Mouse (Mus musculus): ENCODE results near the gene Ptma. TPM values are rescaled to one million over a fixed set of nuclear protein-coding genes. Genes with fewer than 3 reads are reported as not detected.

Gene Ptma
- polyA plus RNA-seq, 1 experiment from 2014 or later: 789 TPM

DNA sequence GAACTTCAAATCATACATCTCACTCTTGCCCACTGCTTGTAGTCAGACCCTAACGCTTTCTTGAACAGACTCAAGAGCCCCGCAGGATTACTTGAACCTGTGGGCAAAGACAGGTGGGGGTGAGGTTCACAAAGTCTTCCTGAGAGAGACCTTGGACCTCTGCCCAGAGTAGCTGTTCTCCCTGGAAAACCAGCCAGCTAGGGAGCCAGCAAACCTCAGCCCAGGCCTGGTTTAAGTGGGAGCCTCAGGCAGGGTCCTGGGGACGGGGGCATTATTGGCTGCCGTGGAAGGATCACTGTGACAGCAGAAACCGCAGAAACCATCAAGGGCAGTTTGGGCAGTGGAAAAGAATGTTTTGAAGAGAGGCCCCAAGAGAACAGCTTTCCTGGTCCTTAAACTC is 29.2 kb upstream of the Ptma start:
- 63% methylated on average over 5 of the region's 5 CpGs for WGBS
- peak overlapping the region; percentile 12 to 43; a peak in 3 of 4 replicates for H3K27ac ChIP-seq (replicated peaks in 1 of 2; ENCODE audit: control insufficient read depth in 1 of 2, insufficient read depth in 1 of 2, low read depth in 2 of 2, low read length in 2 of 2)
- H3K4me2 ChIP-seq (ENCODE audit: low read length): no peak overlapping the region
- no peaks in the 10 kb centered on the region for H3K27me3 ChIP-seq (ENCODE audit: control insufficient read depth, insufficient read depth, low read length)
- 0 out of 2 replicates have a peak overlapping the region, but pooled peaks have one; percentile 43 for H3K9ac ChIP-seq (ENCODE audit: low read length)
- no peaks in the 10 kb centered on the region for H3K9me3 ChIP-seq (ENCODE audit: control insufficient read depth, low read length)
- no peak overlapping the region for H3K4me3 ChIP-seq (ENCODE audit: control insufficient read depth in 1 of 2, insufficient read depth in 1 of 2, low read depth in 1 of 2, low read length in 2 of 2)
- H3K4me1 ChIP-seq (ENCODE audit: control insufficient read depth in 2 of 2, insufficient read depth in 2 of 2, low read length in 2 of 2): peaks cover 28 to 38% of the 10 kb centered on the region in 2 experiments
- ATAC-seq (ENCODE audit: insufficient number of reproducible peaks, insufficient read depth, low FRiP score, low read depth): no peak
- no peaks in the 10 kb centered on the region for H3K36me3 ChIP-seq (ENCODE audit: control insufficient read depth, insufficient read depth, low read length)

DNA sequence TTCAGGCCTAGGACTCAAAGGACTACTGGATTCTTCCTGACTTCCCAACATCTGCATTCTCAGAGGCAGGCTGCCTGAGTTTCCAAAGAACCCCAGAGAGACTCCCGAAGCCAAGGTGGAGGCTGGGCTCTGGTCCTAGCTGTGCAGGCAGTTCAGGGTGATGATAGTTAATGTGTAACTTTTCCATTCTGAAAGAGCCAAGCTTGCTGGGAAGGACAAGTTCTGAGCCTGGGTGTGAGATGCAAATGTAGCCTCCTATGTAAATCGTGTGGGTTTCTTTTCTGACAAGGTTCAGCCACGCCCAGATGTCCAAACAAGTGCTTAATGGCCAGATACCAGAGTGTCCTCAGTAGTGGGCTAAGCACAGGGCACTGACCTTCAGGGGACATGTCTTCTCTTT is 28.5 kb upstream of the Ptma start:
- H3K4me3 ChIP-seq (ENCODE audit: control insufficient read depth in 1 of 2, insufficient read depth in 1 of 2, low read depth in 1 of 2, low read length in 2 of 2): no peak overlapping the region
- WGBS: 36% methylated on average over 3 of the region's 3 CpGs
- 0 out of 2 replicates have a peak overlapping the region, but pooled peaks have one; percentile 53 for H3K9ac ChIP-seq (ENCODE audit: low read length)
- H3K9me3 ChIP-seq (ENCODE audit: control insufficient read depth, low read length): no peaks in the 10 kb centered on the region
- no peaks in the 10 kb centered on the region for H3K27me3 ChIP-seq (ENCODE audit: control insufficient read depth, insufficient read depth, low read length)
- H3K4me1 ChIP-seq (ENCODE audit: control insufficient read depth in 2 of 2, insufficient read depth in 2 of 2, low read length in 2 of 2): peaks cover 27 to 38% of the 10 kb centered on the region in 2 experiments
- no peak for ATAC-seq (ENCODE audit: insufficient number of reproducible peaks, insufficient read depth, low FRiP score, low read depth)
- H3K4me2 ChIP-seq (ENCODE audit: low read length): no peak overlapping the region
- peak overlapping the region; percentile 12 to 43; a peak in 3 of 4 replicates for H3K27ac ChIP-seq (replicated peaks in 1 of 2; ENCODE audit: control insufficient read depth in 1 of 2, insufficient read depth in 1 of 2, low read depth in 2 of 2, low read length in 2 of 2)
- no peaks in the 10 kb centered on the region for H3K36me3 ChIP-seq (ENCODE audit: control insufficient read depth, insufficient read depth, low read length)

DNA sequence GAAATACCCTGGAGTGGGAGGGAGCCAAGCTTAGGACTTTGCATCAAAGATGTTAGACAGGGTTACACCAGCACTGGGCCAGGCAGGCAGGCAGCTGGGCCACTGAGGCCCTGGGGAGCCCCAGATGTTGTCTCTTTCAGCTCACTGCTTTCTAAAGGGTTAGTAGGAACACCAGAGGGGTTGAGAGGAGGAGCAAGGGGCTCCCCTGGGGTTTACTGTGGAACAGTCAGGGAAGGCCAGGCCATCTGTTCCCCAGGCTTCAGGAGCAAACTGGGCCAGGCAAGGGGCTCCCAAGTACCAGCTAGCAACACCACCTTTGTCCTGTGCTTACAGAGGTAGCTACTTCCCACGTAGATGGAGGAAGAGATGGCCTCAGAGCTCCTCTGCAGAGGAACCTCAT is 27.9 kb upstream of the Ptma start:
- WGBS: 79% methylated on average over 1 of the region's 1 CpGs
- H3K9me3 ChIP-seq (ENCODE audit: control insufficient read depth, low read length): no peaks in the 10 kb centered on the region
- H3K9ac ChIP-seq (ENCODE audit: low read length): peak overlapping the region; percentile 53; the same call in 1 of the 2 replicates
- no peaks in the 10 kb centered on the region for H3K27me3 ChIP-seq (ENCODE audit: control insufficient read depth, insufficient read depth, low read length)
- no peak for ATAC-seq (ENCODE audit: insufficient number of reproducible peaks, insufficient read depth, low FRiP score, low read depth)
- no peak overlapping the region for H3K4me3 ChIP-seq (ENCODE audit: control insufficient read depth in 1 of 2, insufficient read depth in 1 of 2, low read depth in 1 of 2, low read length in 2 of 2)
- H3K4me2 ChIP-seq (ENCODE audit: low read length): no peak overlapping the region
- no peak overlapping the region for H3K27ac ChIP-seq (replicated peaks in 1 of 2; ENCODE audit: control insufficient read depth in 1 of 2, insufficient read depth in 1 of 2, low read depth in 2 of 2, low read length in 2 of 2)
- peaks cover 34 to 44% of the 10 kb centered on the region in 2 experiments for H3K4me1 ChIP-seq (ENCODE audit: control insufficient read depth in 2 of 2, insufficient read depth in 2 of 2, low read length in 2 of 2)
- no peaks in the 10 kb centered on the region for H3K36me3 ChIP-seq (ENCODE audit: control insufficient read depth, insufficient read depth, low read length)

DNA sequence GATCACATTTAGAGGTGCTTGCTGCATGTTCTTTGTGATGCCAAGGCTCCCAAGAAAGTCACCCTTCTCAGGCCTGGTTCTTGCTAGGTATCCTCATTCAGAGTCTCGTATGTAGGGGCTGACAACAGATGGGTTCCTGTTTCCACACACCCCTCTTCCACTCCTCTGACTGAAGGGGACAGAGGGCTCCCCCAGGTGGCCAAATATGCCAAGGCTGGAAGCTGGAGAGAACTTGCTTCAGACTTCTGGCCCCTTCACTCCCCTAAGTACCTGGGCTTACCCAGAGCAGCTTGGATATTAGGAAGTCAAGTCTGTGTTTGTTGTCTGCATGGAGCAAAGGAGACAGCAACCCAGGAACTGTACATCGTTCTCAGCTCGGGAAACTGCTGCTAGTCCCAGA is 26.6 kb upstream of the Ptma start:
- H3K4me2 ChIP-seq (ENCODE audit: low read length): no peak overlapping the region
- no peak for ATAC-seq (ENCODE audit: insufficient number of reproducible peaks, insufficient read depth, low FRiP score, low read depth)
- H3K4me1 ChIP-seq (ENCODE audit: control insufficient read depth in 2 of 2, insufficient read depth in 2 of 2, low read length in 2 of 2): peaks cover 41 to 50% of the 10 kb centered on the region in 2 experiments
- no peaks in the 10 kb centered on the region for H3K9me3 ChIP-seq (ENCODE audit: control insufficient read depth, low read length)
- no peak overlapping the region for H3K27ac ChIP-seq (replicated peaks in 1 of 2; ENCODE audit: control insufficient read depth in 1 of 2, insufficient read depth in 1 of 2, low read depth in 2 of 2, low read length in 2 of 2)
- H3K9ac ChIP-seq (ENCODE audit: low read length): peak overlapping the region; percentile 45; the same call in 1 of the 2 replicates
- WGBS: 45% methylated on average over 3 of the region's 3 CpGs
- H3K36me3 ChIP-seq (ENCODE audit: control insufficient read depth, insufficient read depth, low read length): no peaks in the 10 kb centered on the region
- H3K27me3 ChIP-seq (ENCODE audit: control insufficient read depth, insufficient read depth, low read length): no peaks in the 10 kb centered on the region
- no peak overlapping the region for H3K4me3 ChIP-seq (ENCODE audit: control insufficient read depth in 1 of 2, insufficient read depth in 1 of 2, low read depth in 1 of 2, low read length in 2 of 2)

DNA sequence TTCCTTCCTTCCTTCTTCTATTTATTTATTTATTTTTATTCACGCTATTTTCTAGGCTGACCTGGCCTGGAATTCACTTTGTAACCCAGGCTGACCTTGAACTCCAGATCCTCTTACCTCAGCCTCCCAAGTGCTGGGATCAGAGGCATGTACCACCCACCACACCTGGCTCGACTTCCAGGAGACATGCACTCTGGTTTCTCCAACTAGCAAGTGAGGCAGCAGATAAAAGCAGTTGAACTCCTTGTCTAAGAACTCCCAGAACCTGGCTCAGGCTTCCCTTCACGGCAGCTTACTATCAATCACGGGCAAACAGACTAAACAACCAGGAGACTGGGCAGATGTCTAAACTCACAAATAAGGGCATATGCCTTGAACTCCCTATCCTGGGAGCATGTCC is 25.8 kb upstream of the Ptma start:
- no peak for ATAC-seq (ENCODE audit: insufficient number of reproducible peaks, insufficient read depth, low FRiP score, low read depth)
- H3K4me3 ChIP-seq (ENCODE audit: control insufficient read depth in 1 of 2, insufficient read depth in 1 of 2, low read depth in 1 of 2, low read length in 2 of 2): no peak overlapping the region
- no peaks in the 10 kb centered on the region for H3K27me3 ChIP-seq (ENCODE audit: control insufficient read depth, insufficient read depth, low read length)
- no peak overlapping the region for H3K9ac ChIP-seq (ENCODE audit: low read length)
- H3K36me3 ChIP-seq (ENCODE audit: control insufficient read depth, insufficient read depth, low read length): no peaks in the 10 kb centered on the region
- no peak overlapping the region for H3K27ac ChIP-seq (replicated peaks in 1 of 2; ENCODE audit: control insufficient read depth in 1 of 2, insufficient read depth in 1 of 2, low read depth in 2 of 2, low read length in 2 of 2)
- no peak overlapping the region for H3K4me2 ChIP-seq (ENCODE audit: low read length)
- peaks cover 48 to 58% of the 10 kb centered on the region in 2 experiments for H3K4me1 ChIP-seq (ENCODE audit: control insufficient read depth in 2 of 2, insufficient read depth in 2 of 2, low read length in 2 of 2)
- H3K9me3 ChIP-seq (ENCODE audit: control insufficient read depth, low read length): no peaks in the 10 kb centered on the region
- WGBS: 77% methylated on average over 4 of the region's 4 CpGs

DNA sequence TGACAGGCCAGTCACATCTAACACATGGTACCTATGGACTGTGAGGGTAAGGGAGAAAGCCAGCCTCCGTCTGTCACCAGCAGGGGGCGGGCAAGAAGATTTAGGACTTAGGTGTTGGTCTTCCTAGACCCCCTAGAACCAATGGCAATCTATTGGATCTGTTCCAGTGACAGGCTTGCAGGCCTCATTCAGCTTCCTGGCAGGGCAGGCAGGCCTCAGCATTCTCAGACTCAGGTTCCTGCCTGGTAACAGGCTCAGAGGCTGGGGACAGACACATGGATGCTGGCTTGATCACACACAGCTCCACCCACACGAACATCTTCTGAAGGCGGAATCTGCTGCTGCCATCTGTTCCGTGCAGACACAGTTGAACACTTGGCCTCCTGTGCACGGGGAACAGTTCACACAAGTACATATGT is 25.4 kb upstream of the Ptma start:
- Histone ChIP-seq H3K4me2 (ENCODE audit: low read length) (no peak overlapping the region), H3K4me3 (ENCODE audit: control insufficient read depth in 1 of 2, insufficient read depth in 1 of 2, low read depth in 1 of 2, low read length in 2 of 2) (no peak overlapping the region), H3K4me1 (ENCODE audit: control insufficient read depth in 2 of 2, insufficient read depth in 2 of 2, low read length in 2 of 2) (peaks cover 50 to 61% of the 10 kb centered on the region in 2 experiments), H3K27me3 (ENCODE audit: control insufficient read depth, insufficient read depth, low read length) (no peaks in the 10 kb centered on the region), H3K9me3 (ENCODE audit: control insufficient read depth, low read length) (no peaks in the 10 kb centered on the region), H3K36me3 (ENCODE audit: control insufficient read depth, insufficient read depth, low read length) (no peaks in the 10 kb centered on the region), H3K27ac (replicated peaks in 1 of 2; ENCODE audit: control insufficient read depth in 1 of 2, insufficient read depth in 1 of 2, low read depth in 2 of 2, low read length in 2 of 2) (peak overlapping the region in 1 of 2 experiments; percentile 21; a peak in 1 of 4 replicates), H3K9ac (ENCODE audit: low read length) (no peak overlapping the region)
- WGBS: 28% methylated on average over 6 of the region's 6 CpGs
- no peak for ATAC-seq (ENCODE audit: insufficient number of reproducible peaks, insufficient read depth, low FRiP score, low read depth)

DNA sequence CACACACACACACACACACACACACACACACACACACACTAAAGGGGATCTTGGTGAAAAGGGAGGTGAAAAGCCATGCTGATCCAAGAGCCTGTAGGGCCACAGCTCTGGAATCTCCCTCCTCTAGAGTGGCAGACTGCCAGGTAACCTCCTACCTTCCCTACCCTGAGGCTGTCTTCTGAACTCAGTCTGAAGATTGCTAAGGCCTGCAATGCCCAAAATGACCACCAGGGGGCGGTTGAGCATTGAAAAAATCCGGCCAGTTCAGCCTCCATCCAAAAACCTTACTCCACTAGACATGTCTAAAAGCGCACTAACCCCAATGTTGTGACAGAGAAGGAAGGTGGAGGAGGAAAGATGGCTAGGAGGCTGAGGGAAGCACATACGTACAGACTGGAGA is 25.0 kb upstream of the Ptma start:
- no peaks in the 10 kb centered on the region for H3K27me3 ChIP-seq (ENCODE audit: control insufficient read depth, insufficient read depth, low read length)
- H3K4me2 ChIP-seq (ENCODE audit: low read length): no peak overlapping the region
- H3K9ac ChIP-seq (ENCODE audit: low read length): no peak overlapping the region
- H3K27ac ChIP-seq (replicated peaks in 1 of 2; ENCODE audit: control insufficient read depth in 1 of 2, insufficient read depth in 1 of 2, low read depth in 2 of 2, low read length in 2 of 2): peak overlapping the region in 1 of 2 experiments; percentile 21; a peak in 1 of 4 replicates
- 2% methylated on average over 4 of the region's 4 CpGs for WGBS
- H3K4me1 ChIP-seq (ENCODE audit: control insufficient read depth in 2 of 2, insufficient read depth in 2 of 2, low read length in 2 of 2): peaks cover 53 to 65% of the 10 kb centered on the region in 2 experiments
- no peak overlapping the region for H3K4me3 ChIP-seq (ENCODE audit: control insufficient read depth in 1 of 2, insufficient read depth in 1 of 2, low read depth in 1 of 2, low read length in 2 of 2)
- ATAC-seq (ENCODE audit: insufficient number of reproducible peaks, insufficient read depth, low FRiP score, low read depth): no peak
- H3K36me3 ChIP-seq (ENCODE audit: control insufficient read depth, insufficient read depth, low read length): no peaks in the 10 kb centered on the region
- no peaks in the 10 kb centered on the region for H3K9me3 ChIP-seq (ENCODE audit: control insufficient read depth, low read length)
